Mouse (Mus musculus) lung, postnatal 25 days (tissue): ENCODE measurements around the gene Lefty1.
A peak's percentile ranks its signal among the peaks of the same experiment; 100 is the strongest.
"Not testable (repeated sequence)": the region's sequence is repeated elsewhere in the genome, so short reads cannot be mapped to it uniquely, and the experiment has no call there.

Source experiments
- DNase-seq: peaks from one replicate; pipeline ENCODE4 v3.0.0; 2022; ENCODE audit warnings: low spot score

The Lefty1 gene

GRCm38 (mm10) chr1:180956401-180956800 lies 21.6 kb downstream of the Lefty1 start:
- DNase-seq: no peak

- peak; percentile 69 for DNase-seq
Observed at GRCm38 (mm10) chr1:180956973-180957381, 22.2 kb downstream of the Lefty1 start.

- no peak for DNase-seq
Observed at GRCm38 (mm10) chr1:180957989-180958388, 23.2 kb downstream of the Lefty1 start.

GRCm38 (mm10) chr1:180958797-180959196 lies 24.0 kb downstream of the Lefty1 start:
- no peak for DNase-seq

- DNase-seq: no peak
Observed at GRCm38 (mm10) chr1:180965786-180966185, 31.0 kb downstream of the Lefty1 start.

GRCm38 (mm10) chr1:180966542-180966941 lies 31.7 kb downstream of the Lefty1 start:
- peak; percentile 61 for DNase-seq

GRCm38 (mm10) chr1:180967261-180967660 lies 32.4 kb downstream of the Lefty1 start:
- no peak for DNase-seq

GRCm38 (mm10) chr1:180972941-180973340 lies 38.1 kb downstream of the Lefty1 start:
- DNase-seq: no peak

- DNase-seq: peak; percentile 59
Observed at GRCm38 (mm10) chr1:180974126-180974746, 39.4 kb downstream of the Lefty1 start.

- DNase-seq: peak; percentile 48
Observed at GRCm38 (mm10) chr1:180976110-180976679, 41.4 kb downstream of the Lefty1 start.

GRCm38 (mm10) chr1:180979484-180980251 lies 44.8 kb downstream of the Lefty1 start:
- DNase-seq: no peak

GRCm38 (mm10) chr1:180980464-180980863 lies 45.6 kb downstream of the Lefty1 start:
- no peak for DNase-seq

GRCm38 (mm10) chr1:180981298-180982046 lies 46.6 kb downstream of the Lefty1 start:
- DNase-seq: not testable (repeated sequence)

GRCm38 (mm10) chr1:180986701-180987100 lies 51.9 kb downstream of the Lefty1 start:
- DNase-seq: no peak

- DNase-seq: peak; percentile 73
Observed at GRCm38 (mm10) chr1:180987759-180988158, 52.9 kb downstream of the Lefty1 start.
